Mouse (Mus musculus): ENCODE measurements around the gene Inhbb.

The Inhbb gene

DNA sequence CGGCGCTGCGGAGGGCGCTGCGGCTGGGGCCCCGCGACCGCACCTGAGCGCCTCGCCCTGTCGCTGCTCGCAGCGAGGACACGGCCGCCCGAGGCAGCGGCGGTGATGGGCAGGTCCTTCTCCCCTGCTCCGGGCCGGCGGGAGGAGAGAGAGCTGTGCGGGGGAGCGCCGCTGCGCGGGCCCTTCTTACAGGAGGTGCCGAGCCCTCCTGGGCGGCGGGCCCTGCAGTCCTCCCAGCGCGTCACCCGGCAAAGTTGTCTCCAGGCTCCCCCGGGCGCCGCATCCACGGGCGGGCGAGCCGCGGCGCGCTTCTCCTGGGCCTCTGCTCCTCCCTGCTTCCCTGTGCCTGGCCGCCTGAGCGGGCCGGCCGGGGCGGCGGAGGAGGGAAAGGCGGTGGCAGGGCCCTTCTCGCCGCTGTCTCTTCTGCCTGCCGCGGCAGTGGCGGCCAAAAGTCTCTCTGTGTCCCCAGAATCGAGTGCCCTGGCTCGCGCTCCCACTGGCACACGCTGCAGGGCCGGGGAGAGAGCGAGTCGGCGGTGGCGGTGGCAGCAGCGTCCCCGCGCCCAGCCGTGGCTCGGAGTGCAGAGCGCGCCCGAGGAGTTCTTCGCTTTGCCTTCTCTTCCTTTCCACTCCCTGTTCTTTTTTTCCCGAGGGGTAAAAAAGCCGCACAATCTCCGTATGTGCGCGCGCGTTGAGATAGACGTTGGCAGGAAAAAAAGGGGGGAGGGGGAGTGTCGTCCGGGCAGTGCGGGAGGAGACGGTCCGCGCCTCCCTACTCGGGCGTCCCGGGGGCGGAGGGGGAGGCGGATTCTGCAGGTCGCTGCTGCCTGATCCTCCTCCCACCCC, at the start of gene Inhbb:
Gene Inhbb (minus strand): TSS at position 673 of the 846 bp plus-strand sequence.
- DNase-seq: peak; percentile 49

DNA sequence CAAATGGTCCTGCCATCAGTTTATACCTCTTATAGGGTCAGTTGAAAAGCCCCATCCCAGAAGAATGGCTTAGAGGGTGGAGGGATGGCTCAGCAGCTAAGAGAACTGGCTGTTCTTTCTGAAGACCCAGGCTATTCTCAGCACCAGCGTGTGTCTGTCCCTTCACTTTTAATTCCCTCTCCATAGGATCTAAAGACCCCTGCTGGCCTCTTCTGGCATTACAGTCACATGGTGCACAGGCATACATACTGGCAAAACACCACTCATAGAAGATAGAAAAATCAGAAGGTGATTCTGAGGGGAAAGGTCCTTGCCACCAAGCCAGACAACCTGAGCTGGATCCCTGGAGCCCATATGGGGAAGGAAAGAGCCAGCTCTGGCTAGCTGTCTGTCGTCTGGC, 41.3 kb upstream of the Inhbb start:
- DNase-seq: peak; percentile 75

DNA sequence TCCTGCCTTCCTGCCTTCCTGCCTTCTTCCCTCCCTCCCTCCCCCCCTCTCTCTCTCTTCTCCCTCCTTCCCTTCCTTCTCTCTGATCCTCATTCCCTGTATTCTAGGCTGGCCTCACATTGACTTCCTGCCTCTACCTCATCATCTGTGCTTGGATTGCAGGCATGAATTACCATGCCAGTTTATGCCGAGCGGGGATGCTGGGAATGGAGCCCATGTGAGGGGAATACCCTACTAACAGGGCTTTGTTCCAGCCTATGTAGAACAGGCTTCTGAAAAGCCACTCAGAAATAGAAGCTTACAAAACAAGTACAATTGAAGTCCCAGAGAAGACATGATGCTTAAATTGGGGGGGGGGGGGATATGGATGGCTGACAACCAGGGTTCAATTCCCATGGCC, 38.0 kb upstream of the Inhbb start:
- no peak for DNase-seq

DNA sequence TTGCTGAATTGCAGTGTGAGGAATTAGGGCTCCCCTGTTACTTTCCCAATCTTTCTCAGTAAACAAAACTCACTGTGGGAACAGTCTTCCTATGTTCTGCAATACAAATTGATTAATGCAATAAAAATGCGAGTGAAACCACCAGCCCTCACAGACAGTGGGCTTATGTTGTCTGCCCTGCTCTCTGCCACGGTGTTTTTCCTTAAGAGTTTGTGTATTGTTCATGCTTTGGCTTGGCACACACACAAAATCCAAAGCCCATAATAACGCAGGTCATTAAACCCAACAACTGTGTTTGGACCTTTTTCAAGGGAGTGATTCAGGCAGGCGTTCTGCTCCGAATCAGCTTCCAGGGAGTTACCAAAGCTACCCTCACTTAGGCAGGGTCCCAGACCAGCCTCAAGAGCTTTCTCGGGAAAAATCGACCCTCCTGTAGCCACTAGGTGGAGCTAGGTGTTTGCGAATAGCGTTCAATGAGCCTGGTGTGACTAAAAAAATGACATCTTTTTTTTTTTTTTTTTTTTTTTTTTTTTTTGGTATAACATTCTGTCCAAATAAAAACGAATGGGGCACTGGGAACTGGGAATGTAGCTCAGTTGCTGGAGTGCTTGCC, 36.1 kb upstream of the Inhbb start:
- peak; percentile 82 for DNase-seq

DNA sequence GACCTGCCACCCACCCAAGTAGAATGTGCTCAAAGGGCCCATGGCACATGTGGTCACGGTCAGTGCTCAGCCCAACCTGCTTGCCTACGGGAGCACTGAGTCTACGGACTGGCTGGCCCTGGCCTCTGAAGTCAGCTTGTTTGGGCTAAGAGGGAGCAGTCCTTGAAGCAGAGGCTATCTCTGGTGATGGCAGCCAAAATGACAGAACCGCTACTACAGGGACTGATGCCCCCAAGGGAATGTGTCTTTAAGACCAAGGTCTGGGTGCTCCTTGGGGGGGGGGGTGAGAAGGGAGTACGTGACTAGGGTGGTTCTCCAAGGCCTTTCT, 35.4 kb upstream of the Inhbb start:
- DNase-seq: no peak

DNA sequence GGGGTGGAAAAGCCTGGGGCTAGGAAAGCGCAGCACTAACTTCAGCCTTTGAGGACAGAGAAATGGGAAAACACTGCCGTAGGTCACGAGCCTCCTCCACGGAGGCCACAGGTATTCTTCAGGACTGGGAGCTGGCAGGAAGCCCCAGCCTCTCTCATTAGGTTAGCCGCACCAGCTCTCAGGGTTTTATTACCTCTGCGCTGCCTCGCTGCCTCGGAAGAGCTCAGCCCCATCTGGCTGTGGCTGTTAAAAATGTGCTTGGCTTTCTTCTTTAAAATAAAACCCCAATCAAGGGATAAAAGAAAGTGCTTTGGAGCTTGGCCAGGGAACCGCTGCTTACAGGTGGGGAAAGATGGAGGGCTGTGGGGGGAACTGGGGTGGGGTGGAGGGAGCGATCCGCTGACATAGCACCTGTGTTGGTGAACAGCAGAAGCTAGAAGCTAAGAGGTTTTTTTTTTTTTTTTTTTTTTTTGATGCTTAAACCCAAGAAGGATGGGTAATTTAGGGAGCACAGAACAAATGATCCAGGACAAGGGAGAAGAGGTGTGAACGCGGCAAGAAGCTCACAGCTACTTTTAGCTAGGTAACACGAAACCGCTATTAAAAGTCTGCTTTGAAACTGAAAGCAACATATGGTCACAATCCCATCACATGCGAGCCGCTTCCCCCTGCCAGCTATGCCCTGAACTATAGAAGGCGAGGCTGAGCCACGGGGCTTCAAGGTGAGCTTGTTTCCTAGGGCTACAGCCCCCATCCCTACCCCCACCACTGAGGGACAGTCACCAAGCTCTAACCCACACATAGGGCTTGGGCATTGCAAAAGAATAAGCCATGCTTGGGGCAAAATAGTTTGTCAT, 34.9 kb upstream of the Inhbb start:
- DNase-seq: no peak

DNA sequence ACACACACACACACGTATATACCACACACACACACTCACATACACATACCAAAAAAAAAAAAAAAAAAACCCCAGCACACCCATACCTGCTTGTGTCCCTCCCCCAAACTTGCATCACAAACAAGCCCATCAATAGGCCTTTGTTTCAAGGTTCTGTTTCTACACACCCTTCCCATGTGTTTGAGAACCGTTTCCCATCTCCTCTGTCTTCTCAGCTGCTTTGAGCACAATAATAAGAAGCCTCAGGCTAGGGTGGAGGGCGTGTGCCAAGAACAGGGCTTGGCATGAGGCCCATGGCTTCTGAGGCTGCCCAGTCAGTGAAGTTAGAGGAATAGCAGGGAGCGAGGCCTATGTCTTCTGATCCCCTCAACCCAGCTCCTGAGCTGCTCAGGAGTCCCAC, 31.7 kb upstream of the Inhbb start:
- peak; percentile 74 for DNase-seq

DNA sequence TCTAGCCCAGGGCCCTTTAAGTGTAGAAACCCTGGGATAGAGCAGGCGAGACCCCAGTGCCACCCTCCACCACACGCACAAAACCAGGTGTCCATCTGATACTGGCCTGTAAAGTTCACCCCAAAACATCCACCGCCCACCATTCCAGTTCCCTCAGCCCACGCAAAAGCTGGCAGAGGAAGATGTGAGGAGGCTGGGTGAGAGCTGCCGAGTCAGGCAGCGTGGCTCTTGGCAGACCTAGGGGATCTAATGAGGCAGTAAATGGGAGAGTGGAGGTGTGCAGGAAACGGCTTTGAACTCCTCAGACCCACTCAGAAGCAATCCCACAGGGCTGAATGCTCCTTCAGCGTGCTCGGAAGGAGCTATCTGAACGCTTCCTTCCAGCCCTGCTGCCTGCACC, 29.4 kb upstream of the Inhbb start:
- no peak for DNase-seq

DNA sequence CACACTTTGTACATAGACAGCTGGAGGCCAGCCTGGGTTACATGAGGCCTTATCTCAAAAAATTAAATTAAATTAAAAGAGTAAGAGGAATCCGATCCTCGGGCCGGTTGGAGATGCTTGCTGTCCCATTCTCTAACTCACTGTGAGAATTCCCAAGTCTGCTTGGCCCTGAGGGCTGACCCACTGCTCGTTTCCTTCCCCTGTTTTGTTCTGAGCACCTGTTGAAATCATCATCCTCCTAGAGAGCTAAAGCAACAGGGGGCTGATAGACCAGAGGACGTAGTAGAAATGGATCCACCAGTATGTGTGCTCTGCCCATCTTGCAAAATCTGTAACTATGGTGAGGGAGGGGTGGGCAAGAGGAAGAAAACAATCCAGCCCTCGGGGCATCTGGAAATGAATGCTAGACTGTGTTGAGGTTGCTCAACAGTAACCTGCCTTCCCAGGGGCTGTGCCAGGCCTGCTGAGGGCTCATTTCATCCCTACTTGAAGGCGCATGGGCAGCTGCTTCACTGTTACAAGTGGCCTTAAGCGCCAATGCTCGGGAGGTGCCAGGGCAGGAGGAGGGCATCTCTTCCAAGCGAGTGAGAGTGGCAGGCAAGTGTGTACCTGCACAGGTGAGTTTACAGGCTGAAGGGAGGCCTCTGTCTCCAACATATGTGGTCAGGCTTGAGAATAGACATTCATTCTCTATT, 28.8 kb upstream of the Inhbb start:
- peak; percentile 61 for DNase-seq

DNA sequence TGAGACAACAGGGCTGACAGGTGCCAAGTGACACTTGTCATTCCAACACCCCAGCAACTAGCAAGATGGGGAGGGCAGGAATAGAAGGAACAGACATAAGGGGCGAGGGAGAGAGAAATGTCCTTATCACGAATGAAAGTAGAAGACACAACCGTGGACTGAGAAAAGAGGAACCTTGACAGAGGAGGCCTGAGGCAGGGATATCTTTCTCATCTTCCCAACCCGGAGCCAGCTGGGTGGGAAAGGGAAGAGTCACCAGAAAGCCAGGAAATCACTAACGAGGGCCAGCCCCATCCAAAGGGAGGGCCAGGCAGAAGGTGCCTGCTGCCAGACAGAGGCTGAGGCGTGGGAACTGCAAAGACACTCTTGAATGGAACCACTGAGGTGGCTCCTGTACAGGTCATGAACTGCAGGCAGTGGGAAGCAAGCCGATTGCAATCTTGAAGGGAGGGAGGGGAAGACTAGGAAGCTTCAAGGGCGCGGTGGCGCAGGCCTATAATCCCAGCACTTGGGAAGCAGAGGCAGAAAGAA, 24.8 kb upstream of the Inhbb start:
- peak; percentile 30 for DNase-seq

DNA sequence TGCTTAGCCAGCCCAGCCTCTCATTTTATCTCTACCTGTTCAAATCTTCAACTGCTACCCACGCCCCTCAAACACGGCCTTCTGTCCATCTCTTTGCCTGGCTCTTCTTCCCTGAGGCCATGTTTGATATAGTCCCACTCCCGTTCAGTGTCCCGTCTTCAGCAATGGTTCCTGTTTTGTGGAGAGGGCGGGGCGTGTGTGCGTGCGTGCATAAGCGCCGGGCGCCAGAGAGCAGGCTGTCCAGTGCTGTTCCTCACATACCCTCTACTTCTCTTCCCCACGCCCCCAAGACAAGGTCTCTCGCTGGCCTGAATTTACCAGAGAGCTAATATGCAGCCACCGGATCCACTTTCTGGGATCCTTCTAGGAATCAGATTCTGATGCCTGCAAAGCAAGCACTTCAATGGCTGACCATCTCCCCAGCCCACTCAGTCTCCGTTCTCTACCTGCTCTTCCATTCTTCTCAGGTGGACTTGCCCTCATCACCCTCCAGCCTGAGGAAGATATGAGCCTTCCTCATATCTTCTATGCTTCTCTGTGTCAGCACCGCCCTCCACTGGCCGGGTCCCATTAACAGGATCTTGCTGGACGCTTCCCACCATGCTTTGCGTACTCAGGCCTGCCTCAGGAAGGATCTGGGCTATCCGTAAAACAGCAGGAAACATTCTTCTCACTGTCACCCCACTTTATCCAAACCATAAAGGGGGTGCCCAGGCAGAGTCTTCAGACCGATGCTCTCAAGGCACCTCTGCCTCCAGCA, 21.7 kb upstream of the Inhbb start:
- no peak for DNase-seq

DNA sequence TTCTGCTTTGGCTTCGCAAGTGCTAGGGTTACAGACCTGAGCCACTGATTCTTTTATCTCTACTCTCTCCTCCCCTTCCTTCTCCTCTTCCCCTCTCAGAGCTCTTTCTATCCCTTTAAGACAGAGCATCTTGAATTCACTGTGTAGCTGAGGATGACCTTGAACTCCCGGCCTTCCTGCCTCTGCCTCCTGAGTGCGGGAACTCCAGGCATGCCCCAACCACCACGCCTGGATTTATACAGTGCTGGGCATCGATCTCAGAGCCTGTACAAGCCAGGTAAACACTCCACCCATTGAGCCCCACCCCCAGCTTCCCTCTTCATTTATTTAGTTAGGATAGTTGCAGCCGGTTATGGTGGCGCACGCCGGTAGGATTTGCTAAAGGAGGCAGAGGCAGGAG, 20.9 kb upstream of the Inhbb start:
- DNase-seq: no peak

DNA sequence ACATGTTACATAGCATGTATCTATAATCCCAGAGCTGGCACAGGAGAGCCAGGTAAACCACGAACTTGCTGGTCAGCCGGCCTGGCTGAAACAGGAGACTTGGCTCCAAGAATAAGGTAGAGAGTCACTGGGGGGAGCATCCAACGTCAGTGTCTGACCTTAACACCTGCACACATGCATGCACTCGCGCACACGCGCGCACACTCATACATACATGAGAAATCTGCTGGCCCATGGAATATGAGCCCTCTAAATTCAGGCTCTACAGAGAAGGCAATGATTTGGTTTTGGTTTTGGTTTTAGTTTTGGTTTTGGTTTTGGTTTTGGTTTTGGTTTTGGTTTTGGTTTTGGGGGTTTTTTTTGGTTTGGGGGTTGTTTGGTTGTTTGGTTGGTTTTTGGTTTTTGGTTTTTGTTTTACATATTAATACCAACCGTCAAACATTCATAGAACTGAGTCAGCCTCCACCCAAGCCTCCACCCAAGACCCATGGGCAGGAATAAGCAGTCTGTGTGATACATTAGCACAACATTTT, 16.1 kb upstream of the Inhbb start:
- no peak for DNase-seq

DNA sequence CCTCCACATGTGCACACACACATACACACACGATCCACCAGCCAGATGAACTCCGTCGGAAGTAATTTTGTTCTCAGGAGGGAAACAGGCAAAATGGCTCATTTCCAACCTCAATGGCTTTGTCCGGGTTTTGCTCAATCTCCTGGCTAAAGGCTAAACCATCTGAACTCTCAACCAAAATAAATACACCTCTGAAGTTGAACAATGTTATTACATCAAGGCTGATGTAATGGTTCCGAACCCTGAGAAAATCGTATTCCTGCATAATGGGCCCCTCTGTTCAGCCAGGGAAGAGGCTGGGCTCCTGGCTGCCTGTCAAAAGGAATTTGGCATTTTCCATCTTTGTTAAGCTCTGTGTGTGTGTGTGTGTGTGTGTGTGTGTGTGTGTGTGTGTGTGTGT, 15.4 kb upstream of the Inhbb start:
- no peak for DNase-seq

DNA sequence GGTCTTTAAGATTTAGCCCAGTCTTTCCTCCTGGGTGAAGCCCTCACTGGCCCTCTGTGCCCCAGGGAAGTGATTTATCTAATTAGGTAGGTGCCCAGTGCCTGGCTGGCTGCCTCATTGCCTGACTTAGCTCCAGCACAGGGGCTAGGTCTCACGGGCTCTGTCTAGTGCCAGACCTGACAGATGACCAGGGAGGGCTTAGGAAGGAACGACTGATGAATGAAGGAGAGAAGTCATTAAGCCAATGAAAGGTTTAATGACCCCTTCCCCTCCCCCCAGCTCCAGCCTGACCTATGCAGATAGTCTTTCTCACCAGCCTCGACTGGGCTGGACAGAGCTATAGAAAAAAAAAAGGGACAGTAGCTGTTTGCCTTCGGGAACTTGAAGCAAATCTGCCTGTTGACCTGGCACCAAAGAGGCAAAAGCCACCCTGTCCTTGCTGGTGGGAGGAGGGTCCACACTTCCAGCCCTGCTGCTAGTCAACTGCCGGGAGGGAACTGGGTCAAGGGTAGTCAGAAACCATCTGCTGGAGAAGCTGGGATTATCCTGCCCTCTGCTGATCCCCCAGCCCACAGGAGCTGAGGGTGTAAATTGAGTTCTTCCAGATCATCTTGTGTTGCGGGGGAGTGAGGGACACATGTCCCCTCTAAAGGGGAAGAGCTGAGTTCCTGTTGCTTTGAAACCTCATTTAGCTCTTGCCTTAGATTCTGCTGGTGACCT, 2.3 kb upstream of the Inhbb start:
- no peak for DNase-seq

DNA sequence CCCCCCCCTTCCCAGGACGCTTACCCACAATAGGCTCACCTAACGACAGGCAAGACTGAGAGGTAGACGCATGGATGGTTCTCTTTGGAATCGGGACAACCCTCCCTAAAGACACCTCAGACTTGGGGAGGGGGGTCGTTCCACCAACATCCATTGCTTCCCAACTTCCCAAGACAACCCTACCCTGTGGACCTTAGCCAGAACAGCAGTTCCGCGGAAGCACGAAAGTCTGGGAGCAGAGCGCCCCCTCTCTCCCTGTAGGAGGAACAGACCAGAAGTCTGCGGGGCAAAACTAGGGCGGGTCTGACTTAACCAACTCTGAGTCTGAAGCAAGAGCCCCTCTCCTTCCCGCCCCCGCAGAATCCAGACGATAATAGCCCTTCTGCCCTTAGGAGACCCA, 1.5 kb upstream of the Inhbb start:
- peak; percentile 66 for DNase-seq

DNA sequence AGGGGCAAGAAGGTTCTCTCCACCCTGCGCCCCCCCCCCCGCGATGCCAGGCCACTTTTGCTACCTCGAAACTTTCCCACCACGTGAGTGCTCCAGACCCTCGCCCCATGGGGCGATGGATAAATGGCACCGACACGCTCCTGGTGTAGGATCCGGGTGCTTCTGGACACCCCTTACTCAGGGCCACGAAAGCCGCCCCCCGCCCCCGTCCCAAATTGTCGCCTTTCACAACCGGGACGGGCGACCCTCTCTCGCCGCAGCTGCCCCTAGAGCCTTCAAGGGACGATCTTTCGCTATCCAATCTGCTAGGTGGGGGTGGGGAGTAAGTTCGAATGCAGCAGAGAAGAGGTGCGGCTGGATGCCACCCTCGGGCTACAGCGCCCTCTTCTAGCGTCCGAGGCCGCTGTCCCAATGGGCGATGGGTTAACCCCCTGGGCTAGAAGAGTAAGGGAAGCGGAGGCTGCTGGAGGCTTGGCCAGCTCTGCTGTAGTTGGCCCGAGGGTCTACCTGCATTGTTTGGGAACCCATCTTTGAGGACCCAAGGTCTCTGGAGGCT, 490 bp upstream of the Inhbb start:
- DNase-seq: no peak

DNA sequence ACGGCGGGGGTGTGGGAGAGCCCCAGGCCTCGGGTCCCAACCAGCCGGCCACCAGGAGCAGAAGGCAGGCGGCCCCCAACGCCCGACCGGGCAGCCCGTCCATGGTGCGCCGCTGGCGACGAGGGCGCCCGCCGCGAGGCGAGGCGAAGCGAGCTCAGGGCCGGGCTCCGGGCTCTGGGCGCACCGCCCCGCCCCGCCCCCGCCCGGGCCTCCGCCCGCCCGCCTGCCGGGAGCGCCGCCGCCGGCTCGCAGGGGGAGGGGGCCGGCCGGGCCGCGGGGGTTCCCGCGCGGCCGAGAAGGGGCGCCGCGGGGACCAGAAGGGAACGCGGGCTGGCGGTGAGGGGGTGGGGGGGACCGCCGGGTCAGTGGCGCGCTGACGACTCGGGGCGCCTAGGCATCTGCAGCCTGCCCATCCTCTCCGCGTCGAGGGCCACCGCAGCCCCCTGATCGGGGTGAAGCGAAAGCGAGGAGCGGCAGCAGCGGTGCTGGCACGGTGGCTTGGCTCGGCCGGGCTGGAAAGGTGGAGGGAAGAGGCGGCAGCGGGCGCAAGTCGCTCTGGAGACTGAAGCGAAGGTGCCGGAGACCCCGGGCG, 968 bp downstream of the Inhbb start:
- DNase-seq: peak; percentile 35

DNA sequence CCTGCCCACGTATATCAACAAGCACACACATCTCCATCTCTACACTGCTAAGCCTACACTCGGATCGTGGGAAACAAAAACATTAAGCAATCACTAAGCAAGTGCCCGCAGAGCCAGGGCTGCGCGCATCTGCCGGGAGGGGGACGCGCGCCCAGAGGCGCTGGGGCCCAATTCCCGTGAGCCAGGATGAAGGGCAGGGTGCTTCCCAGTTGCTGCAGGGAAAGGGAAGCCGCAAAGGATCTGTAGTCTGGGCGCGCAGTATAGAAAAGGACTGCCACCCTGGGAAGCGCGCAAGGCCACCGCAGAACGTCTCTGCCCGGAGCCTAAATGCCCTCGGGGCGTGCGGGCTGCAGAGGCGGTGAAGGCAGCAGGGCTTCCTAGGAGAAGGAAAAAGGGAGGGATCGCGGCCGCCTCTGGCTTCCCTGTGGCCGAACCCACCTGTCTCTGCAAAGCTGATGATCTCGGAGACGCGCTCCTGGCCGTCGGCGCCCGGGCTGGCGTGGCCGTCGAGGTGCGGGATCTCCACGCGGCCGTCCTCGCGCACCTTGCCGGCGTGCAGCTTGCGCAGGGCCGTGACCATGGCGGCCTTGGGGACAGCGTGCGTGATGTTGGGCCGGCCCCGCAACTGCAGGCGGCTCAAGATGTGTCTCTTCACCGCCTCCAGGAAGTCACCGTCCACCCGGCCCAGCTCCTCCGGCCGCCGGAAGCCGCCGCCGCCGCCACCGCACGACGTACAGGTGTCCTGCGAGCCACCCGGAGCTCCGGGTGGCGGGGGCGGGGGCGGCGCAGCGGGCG, 1.7 kb downstream of the Inhbb start:
- DNase-seq: no peak

Measured in lung, postnatal 10 days (tissue).